Mouse (Mus musculus) MEL (cell line): ENCODE measurements around the gene Olfr1049.

Experiments
- CTCF ChIP-seq, 3 experiments: IDR thresholded peaks in 2 of 3; conservative IDR thresholded peaks in 1 of 3; 2 replicates each; pipeline ENCODE4 v1.5.1; 2011 to 2012; ENCODE audit warnings: low read length in 3 of 3, low read depth in 2 of 3, mild to moderate bottlenecking in 2 of 3, improper control_type of control experiment in 1 of 3, inconsistent platforms in 1 of 3, mixed read lengths in 1 of 3, moderate library complexity in 1 of 3; ENCODE audit not compliant: control insufficient read depth in 1 of 3, insufficient read depth in 1 of 3, poor library complexity in 1 of 3, severe bottlenecking in 1 of 3
- ELF1 ChIP-seq: IDR thresholded peaks from 2 replicates; pipeline ENCODE4 v1.6.1; 2014; ENCODE audit warnings: low read depth, mild to moderate bottlenecking, inconsistent platforms, low read length, improper control_type of control experiment, moderate library complexity
- POLR2A ChIP-seq, 2 experiments: IDR thresholded peaks; 2 replicates each; pipeline ENCODE4 v1.6.1; 2011 to 2012; ENCODE audit warnings: low read length in 2 of 2, mild to moderate bottlenecking in 2 of 2, control low read depth in 1 of 2, improper control_type of control experiment in 1 of 2, low read depth in 1 of 2, moderate library complexity in 1 of 2; ENCODE audit not compliant: control insufficient read depth in 1 of 2, insufficient read depth in 1 of 2, poor library complexity in 1 of 2

DNA sequence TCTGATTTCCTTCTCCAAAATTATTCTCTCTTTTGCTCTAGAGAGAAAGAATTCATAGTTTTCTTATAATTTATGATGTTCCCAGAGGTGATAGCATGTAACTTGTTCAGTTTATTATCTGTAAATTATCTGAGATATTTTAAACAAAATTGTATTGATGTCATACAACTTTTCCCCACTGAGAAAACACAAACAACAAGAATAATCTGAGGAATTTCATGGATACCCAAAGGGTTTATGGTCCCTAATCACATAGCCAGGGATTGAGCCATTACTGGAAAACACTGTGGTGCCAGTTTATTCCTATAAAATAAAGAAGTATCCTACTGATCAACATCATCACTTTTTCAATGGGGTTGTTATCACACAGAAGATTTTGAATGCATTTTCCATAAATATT, 17.9 kb downstream of the Olfr1049 start, which contains the start of gene Olfr1048:
- no peak for TF ChIP-seq CTCF (IDR thresholded peaks at IDR 0.05 in 2 of 3, conservative IDR thresholded peaks at IDR 0.05 in 1 of 3; ENCODE audit: control insufficient read depth in 1 of 3, insufficient read depth in 1 of 3, low read depth in 2 of 3, low read length in 3 of 3, poor library complexity in 1 of 3, severe bottlenecking in 1 of 3)
- TF ChIP-seq ELF1: no peak
- TF ChIP-seq POLR2A (IDR thresholded peaks at IDR 0.05; ENCODE audit: control insufficient read depth in 1 of 2, insufficient read depth in 1 of 2, low read depth in 1 of 2, low read length in 2 of 2, poor library complexity in 1 of 2): no peak
